Mouse (Mus musculus) telencephalon, adult 2 months (tissue): ENCODE data around the gene Tmem256.

Source experiments
- DNase-seq: peaks from one replicate; pipeline ENCODE4 v3.0.0-alpha.2; 2011; ENCODE audit warnings: low read depth, low spot score

The Tmem256 gene

DNA sequence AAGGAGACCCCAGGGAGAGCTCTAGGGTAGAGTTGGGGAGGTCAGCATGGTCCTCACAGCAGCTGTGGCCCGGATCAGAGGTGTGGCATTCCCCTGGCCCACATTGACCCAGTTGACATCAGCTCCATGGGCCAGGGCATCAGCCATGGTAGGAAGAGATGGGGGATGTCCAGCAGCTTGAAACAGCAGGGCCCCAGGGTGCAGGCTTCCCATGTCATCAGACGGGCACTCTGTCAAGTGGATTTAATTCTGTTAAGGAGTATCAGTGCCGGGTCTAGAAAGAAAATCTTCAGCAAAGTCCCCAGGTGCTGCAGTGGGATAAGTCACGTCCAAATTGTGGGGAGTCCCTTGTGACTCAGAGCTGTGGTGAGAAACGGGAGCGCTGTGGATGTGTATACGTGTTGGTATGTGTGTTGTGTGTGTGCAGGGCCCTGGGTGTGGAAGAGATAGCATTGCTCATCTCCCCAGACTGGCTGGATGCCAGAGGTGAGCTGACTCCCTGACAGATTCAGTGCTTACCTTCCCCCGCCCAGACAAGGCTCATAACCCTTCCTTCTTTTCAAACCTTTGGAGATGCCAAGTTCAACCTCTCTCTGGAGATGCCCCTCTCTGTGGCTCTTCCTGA lies 45.3 kb downstream of the Tmem256 start:
- no peak for DNase-seq

DNA sequence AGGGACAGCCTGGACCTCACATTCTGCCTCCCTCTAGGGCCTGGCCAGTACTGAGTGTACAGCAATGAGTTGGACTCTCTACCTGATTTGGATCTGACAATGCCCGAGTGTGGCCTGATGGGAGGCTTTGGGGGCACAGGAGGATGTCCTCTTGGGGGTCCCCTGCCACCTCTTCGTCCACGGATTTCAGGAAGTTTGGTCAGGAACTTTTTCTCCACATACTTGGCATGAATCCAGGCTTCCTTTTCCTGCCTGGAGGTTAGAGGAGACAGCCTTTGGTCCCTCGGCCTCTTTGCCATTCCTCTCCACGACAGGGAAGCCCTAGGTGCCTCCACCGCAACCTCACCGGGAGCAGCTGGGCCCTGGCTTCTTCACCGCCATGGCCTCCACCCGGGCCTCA lies 45.9 kb downstream of the Tmem256 start:
- DNase-seq: no peak

GRCm38 (mm10) chr11:69884663-69885062 lies 46.3 kb downstream of the Tmem256 start:
- no peak for DNase-seq

DNA sequence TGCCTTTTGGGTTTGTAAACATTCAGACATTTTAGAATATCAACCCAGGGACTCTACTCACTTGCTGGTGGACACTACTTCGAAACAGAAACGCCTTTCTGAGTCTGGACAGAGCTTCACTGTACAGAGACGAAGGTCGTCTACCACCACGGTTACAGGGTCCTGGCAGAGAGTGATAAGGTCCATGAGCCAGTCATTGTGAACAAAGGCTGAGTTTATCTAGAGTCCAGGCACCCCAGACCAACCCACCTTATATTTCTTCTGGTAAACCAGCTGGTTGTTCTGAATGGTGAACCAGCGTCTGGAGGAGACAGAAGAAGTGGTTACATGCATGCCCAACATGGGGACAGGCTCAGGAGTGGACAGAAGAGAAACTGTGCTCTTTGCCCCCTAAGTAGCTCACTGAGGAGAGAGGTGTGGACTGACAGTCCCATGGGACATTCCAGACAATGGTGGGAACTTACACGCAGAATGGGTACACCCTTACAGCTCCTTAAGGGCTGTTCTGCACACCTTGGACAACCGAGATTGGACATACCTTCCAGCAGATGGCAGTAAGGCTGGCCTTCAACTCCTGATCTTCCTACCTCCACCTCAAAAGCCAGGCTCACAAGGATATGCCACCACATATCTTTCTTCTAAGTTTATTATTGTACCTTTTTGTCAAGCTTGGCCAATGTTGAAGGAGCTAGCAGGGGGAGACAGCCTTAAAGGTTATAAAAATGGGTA lies 48.8 kb downstream of the Tmem256 start:
- no peak for DNase-seq
